Mouse (Mus musculus) heart, embryonic 10.5 days (tissue): ENCODE measurements at regions not wholly inside any gene's neighbourhood (a gene's known extent, or its start where the extent isn't known, plus 50 kb on each side); places are given as distances from the start of the nearest gene placed in this dataset.

Source experiments
- DNase-seq: peaks from one replicate; pipeline ENCODE4 v3.0.0-alpha.2; 2017; ENCODE audit warnings: low spot score
- H3K27ac ChIP-seq: fragments of 300-500 bp; sonication (generic); 2 replicates; pipeline ENCODE4 v1.5.1; 2016; ENCODE audit warnings: mild to moderate bottlenecking
- H3K27me3 ChIP-seq: fragments of 300-500 bp; sonication (generic); 2 replicates; pipeline ENCODE4 v1.6.1; 2016; ENCODE audit warnings: mild to moderate bottlenecking; ENCODE audit not compliant: poor library complexity, insufficient read depth, severe bottlenecking
- H3K36me3 ChIP-seq: fragments of 300-500 bp; sonication (generic); 2 replicates; pipeline ENCODE4 v1.6.1; 2016; ENCODE audit warnings: mild to moderate bottlenecking, moderate library complexity
- H3K4me1 ChIP-seq: fragments of 300-500 bp; sonication (generic); 2 replicates; pipeline ENCODE4 v1.6.1; 2016; ENCODE audit warnings: mild to moderate bottlenecking
- H3K4me3 ChIP-seq: fragments of 300-500 bp; sonication (generic); 2 replicates; pipeline ENCODE4 v1.5.1; 2016; ENCODE audit warnings: mild to moderate bottlenecking, moderate library complexity
- H3K9me3 ChIP-seq: fragments of 300-500 bp; sonication (generic); 2 replicates; pipeline ENCODE4 v1.6.1; 2016; ENCODE audit warnings: mild to moderate bottlenecking, moderate library complexity
- WGBS: fragments of 180-500 bp; shearing (Covaris S2); methylation state at CpG from one replicate; pipeline ENCODE4 v1.1.7; 2016; 5-methylcytosine and 5-hydroxymethylcytosine counted together

DNA sequence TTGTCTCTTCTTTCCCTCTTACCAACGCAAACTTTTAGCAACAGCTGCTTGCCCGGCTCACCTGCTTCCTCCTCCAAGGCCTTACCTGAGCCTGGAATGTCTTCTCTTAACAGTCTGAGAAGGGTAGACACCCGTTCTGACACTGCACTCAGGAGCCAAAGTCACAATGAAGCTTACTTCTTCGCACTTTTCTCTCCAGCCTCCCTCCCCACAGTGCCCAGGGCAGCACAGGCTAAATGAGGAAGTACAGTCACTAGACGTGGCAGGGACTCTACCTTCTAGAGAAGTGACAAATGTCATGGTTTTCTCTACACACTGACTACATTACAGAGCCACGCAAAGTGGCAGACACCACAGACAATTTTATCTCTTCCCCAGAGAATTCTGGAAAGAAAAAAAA is 155.4 kb downstream of the Cartpt start:
- Histone ChIP-seq H3K27me3 (no peaks in the 10 kb centered on the region), H3K36me3 (no peaks in the 10 kb centered on the region), H3K4me3 (no peak overlapping the region), H3K9me3 (no peaks in the 10 kb centered on the region), H3K27ac (no peak overlapping the region), H3K4me1 (peaks cover 23% of the 10 kb centered on the region)
- WGBS: 68% methylated on average over 6 of the region's 6 CpGs
- DNase-seq: peak; percentile 38

DNA sequence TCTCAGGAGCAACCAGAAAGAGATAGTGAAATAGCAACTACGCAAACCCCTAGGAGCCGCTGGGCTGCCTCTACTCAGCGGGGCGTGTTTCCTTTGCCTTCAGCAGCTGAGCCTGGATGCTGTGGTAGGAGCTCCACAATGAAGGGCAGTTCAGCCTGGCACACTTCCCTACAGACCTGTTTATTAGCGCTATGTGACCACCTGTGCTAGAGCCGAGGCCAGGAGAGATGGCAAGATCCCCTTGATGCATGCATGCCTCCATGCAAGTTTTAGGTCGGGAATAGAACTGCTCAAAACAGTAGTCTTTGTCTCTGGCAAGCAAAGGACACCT is 156.1 kb downstream of the Cartpt start:
- Histone ChIP-seq H3K9me3 (no peaks in the 10 kb centered on the region), H3K4me3 (no peak overlapping the region), H3K4me1 (peaks cover 23% of the 10 kb centered on the region), H3K36me3 (no peaks in the 10 kb centered on the region), H3K27me3 (no peaks in the 10 kb centered on the region), H3K27ac (peak overlapping the region; percentile 56)
- no peak for DNase-seq
- 55% methylated on average over 7 of the region's 7 CpGs for WGBS

- Histone ChIP-seq H3K27me3 (no peaks in the 10 kb centered on the region), H3K27ac (peak overlapping the region; percentile 56)
- 50% methylated on average over 8 of the region's 8 CpGs for WGBS
These were observed 156.7 kb downstream of the Cartpt start for GRCm38 (mm10) chr13:99743952-99744789.

GRCm38 (mm10) chr13:99742507-99742906 is 158.4 kb downstream of the Cartpt start:
- Histone ChIP-seq H3K4me3 (no peak overlapping the region), H3K9me3 (no peaks in the 10 kb centered on the region), H3K4me1 (peaks cover 13% of the 10 kb centered on the region), H3K36me3 (no peaks in the 10 kb centered on the region), H3K27ac (no peak overlapping the region), H3K27me3 (no peaks in the 10 kb centered on the region)
- no peak for DNase-seq
- WGBS: 76% methylated on average over 2 of the region's 2 CpGs

More at GRCm38 (mm10) chr13:99743952-99744789, 156.7 kb downstream of the Cartpt start:
- Histone ChIP-seq H3K4me1 (peaks cover 23% of the 10 kb centered on the region), H3K9me3 (no peaks in the 10 kb centered on the region), H3K4me3 (no peak overlapping the region), H3K36me3 (no peaks in the 10 kb centered on the region)
- DNase-seq: no peak

GRCm38 (mm10) chr13:99741981-99742380 is 158.9 kb downstream of the Cartpt start:
- Histone ChIP-seq H3K27me3 (no peaks in the 10 kb centered on the region), H3K4me1 (peaks cover 13% of the 10 kb centered on the region), H3K4me3 (no peak overlapping the region), H3K36me3 (no peaks in the 10 kb centered on the region), H3K9me3 (no peaks in the 10 kb centered on the region), H3K27ac (no peak overlapping the region)
- no peak for DNase-seq
- 80% methylated on average over 2 of the region's 2 CpGs for WGBS

DNA sequence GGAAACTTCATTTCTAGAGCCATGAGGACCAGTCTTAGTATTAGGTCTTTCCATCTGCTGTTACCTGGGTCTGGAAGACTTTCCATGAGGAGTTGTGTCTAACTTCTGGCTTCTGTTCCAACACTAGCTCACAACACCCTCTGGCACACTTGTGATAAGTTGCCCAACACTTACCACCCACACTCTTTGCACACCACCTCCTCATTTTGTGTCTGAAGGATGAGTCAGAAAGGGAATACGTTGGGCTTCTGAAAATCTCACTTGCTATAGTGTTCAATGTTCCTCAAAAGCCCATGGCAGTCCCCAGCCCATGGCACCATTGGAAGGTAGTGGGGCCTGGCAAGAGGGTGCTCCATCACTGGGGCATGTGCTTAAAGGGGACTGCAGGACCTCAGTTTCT is 161.5 kb downstream of the Cartpt start:
- no peaks in the 10 kb centered on the region for H3K27me3 ChIP-seq

GRCm38 (mm10) chr13:99737271-99737670 is 163.6 kb downstream of the Cartpt start:
- Histone ChIP-seq H3K27me3 (no peaks in the 10 kb centered on the region), H3K9me3 (no peaks in the 10 kb centered on the region), H3K27ac (no peak overlapping the region), H3K36me3 (no peaks in the 10 kb centered on the region), H3K4me1 (no peaks in the 10 kb centered on the region), H3K4me3 (no peak overlapping the region)
- DNase-seq: no peak
- WGBS: 77% methylated on average over 3 of the region's 3 CpGs

More for the DNA sequence above, 161.5 kb downstream of the Cartpt start:
- H3K4me3 ChIP-seq: no peak overlapping the region
- peaks cover 2% of the 10 kb centered on the region for H3K4me1 ChIP-seq
- no peaks in the 10 kb centered on the region for H3K36me3 ChIP-seq
- 79% methylated on average over 1 of the region's 1 CpGs for WGBS
- H3K27ac ChIP-seq: no peak overlapping the region
- DNase-seq: no peak
- no peaks in the 10 kb centered on the region for H3K9me3 ChIP-seq

DNA sequence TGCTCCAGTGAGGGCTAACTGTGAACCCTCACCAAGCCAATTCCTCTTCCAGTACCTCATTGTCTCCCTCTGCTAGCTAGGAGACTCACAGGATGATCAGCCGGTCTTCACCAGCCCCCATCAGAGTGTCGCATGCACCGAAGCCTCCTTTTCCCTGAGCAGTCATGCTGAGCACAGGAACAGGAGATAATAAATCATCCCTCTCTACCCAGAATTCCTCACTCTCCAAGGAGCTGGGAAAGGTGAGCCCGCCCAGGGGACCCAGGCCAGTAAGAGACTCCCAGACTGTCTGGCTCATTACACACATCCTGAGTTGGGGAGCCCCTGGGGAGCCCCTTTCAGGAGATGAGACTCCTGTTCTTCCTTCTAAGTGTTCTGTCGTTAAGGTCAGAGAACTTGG is 171.7 kb downstream of the Cartpt start:
- no peak overlapping the region for H3K4me3 ChIP-seq
- H3K9me3 ChIP-seq: no peaks in the 10 kb centered on the region
- no peak for DNase-seq
- peaks cover 8% of the 10 kb centered on the region for H3K4me1 ChIP-seq
- no peaks in the 10 kb centered on the region for H3K27me3 ChIP-seq
- no peaks in the 10 kb centered on the region for H3K36me3 ChIP-seq
- 68% methylated on average over 5 of the region's 5 CpGs for WGBS
- H3K27ac ChIP-seq: no peak overlapping the region

- no peak for DNase-seq
- Histone ChIP-seq H3K27me3 (no peaks in the 10 kb centered on the region), H3K4me3 (no peak overlapping the region), H3K27ac (no peak overlapping the region), H3K9me3 (no peaks in the 10 kb centered on the region), H3K36me3 (no peaks in the 10 kb centered on the region), H3K4me1 (peaks cover 14% of the 10 kb centered on the region)
- 53% methylated on average over 7 of the region's 7 CpGs for WGBS
These were observed 176.6 kb downstream of the Cartpt start for GRCm38 (mm10) chr13:99724245-99724644.

GRCm38 (mm10) chr13:99723237-99723981 is 177.5 kb downstream of the Cartpt start:
- no peak overlapping the region for H3K4me3 ChIP-seq
- no peak overlapping the region for H3K27ac ChIP-seq
- no peaks in the 10 kb centered on the region for H3K36me3 ChIP-seq
- 85% methylated on average over 5 of the region's 5 CpGs for WGBS
- H3K4me1 ChIP-seq: peaks cover 10% of the 10 kb centered on the region
- DNase-seq: no peak
- no peaks in the 10 kb centered on the region for H3K9me3 ChIP-seq
- H3K27me3 ChIP-seq: no peaks in the 10 kb centered on the region

- WGBS: 77% methylated on average over 3 of the region's 3 CpGs
- Histone ChIP-seq H3K27me3 (no peaks in the 10 kb centered on the region), H3K4me1 (peaks cover 10% of the 10 kb centered on the region), H3K4me3 (no peak overlapping the region), H3K9me3 (no peaks in the 10 kb centered on the region), H3K36me3 (no peaks in the 10 kb centered on the region), H3K27ac (no peak overlapping the region)
- no peak for DNase-seq
These were observed 180.3 kb downstream of the Cartpt start for GRCm38 (mm10) chr13:99720566-99720965.

GRCm38 (mm10) chr13:99696559-99696890 is 180.2 kb upstream of the Map1b start:
- no peak for DNase-seq

DNA sequence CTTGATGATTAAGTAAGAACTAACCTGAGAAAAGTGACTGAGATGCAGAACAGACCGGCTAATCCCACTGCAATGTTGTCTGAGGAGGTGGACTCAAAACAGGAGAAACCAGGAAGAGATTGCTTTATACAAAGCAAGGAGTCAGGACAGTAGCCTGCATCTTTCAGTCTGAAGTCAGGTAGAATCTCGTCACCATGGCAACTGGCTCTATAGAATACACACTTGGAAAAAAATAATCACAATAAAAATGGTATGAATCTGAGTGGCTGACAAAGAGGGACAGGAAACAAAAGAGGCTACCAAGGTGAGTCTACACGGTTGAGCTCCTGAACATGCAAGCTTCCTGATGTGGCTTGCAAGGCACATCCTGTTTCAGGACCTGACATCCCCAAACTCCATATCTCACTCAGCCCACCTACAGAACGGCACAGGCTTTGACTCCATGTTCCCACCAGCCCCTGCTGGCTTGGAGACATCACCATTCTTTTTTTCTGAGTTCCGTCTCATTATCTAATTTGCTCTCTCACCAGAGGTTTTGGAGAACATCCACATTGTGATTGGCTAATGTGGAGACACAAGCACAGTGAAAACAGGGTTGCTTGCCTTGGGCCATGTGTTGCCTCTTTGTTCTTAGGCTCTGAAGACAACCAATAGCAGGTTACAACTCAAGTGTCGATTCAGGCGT is 179.7 kb upstream of the Map1b start:
- DNase-seq: no peak
- no peak overlapping the region for H3K27ac ChIP-seq

More at GRCm38 (mm10) chr13:99696559-99696890, 180.2 kb upstream of the Map1b start:
- Histone ChIP-seq H3K4me3 (no peak overlapping the region), H3K4me1 (peaks cover 14% of the 10 kb centered on the region; the same call in 1 of the 2 replicates), H3K27me3 (no peaks in the 10 kb centered on the region), H3K27ac (no peak overlapping the region), H3K9me3 (no peaks in the 10 kb centered on the region), H3K36me3 (no peaks in the 10 kb centered on the region)
- 42% methylated on average over 3 of the region's 3 CpGs for WGBS

More for the DNA sequence above, 179.7 kb upstream of the Map1b start:
- Histone ChIP-seq H3K4me1 (peaks cover 9% of the 10 kb centered on the region; the same call in 1 of the 2 replicates), H3K36me3 (no peaks in the 10 kb centered on the region), H3K4me3 (no peak overlapping the region), H3K27me3 (no peaks in the 10 kb centered on the region), H3K9me3 (no peaks in the 10 kb centered on the region)
- WGBS: 59% methylated on average over 7 of the region's 7 CpGs
